Mouse (Mus musculus): ENCODE results near the gene Slc51a. TPM values are rescaled to one million over a fixed set of nuclear protein-coding genes. Genes with fewer than 3 reads are reported as not detected.

Gene Slc51a
- polyA plus RNA-seq, 1 experiment from 2014 or later = 1.3 TPM

GRCm38 (mm10) chr16:32511338-32511734 is 23.7 kb upstream of the Slc51a start:
- H3K4me1 ChIP-seq (replicated peaks; ENCODE audit: control insufficient read depth, insufficient read depth, low read length) = peaks cover 65% of the 10 kb centered on the region
- 80% methylated on average over 3 of the region's 3 CpGs for WGBS

GRCm38 (mm10) chr16:32510399-32511337 is 23.0 kb upstream of the Slc51a start:
- Histone ChIP-seq H3K36me3 (ENCODE audit: control insufficient read depth, insufficient read depth, low read length) (no peaks in the 10 kb centered on the region), H3K4me1 (replicated peaks; ENCODE audit: control insufficient read depth, insufficient read depth, low read length) (peaks cover 59% of the 10 kb centered on the region), H3K4me3 (ENCODE audit: low read depth, low read length) (no peak overlapping the region), H3K9me3 (ENCODE audit: control insufficient read depth, low read length) (no peaks in the 10 kb centered on the region), H3K27ac (ENCODE audit: low read depth, low read length) (peak overlapping the region; percentile 97), H3K4me2 (peak overlapping the region; percentile 47), H3K27me3 (replicated peaks; ENCODE audit: control insufficient read depth, insufficient read depth, low read length) (no peaks in the 10 kb centered on the region), H3K9ac (ENCODE audit: low read depth, low read length) (peak overlapping the region; percentile 56)
- 51% methylated on average over 18 of the region's 18 CpGs for WGBS
- DNase-seq (ENCODE audit: low spot score) = no peak
- ATAC-seq (replicated peaks; ENCODE audit: low FRiP score) = no peak

More at GRCm38 (mm10) chr16:32511338-32511734, 23.7 kb upstream of the Slc51a start:
- Histone ChIP-seq H3K9ac (ENCODE audit: low read depth, low read length) (peak overlapping the region; percentile 56; the same call in 1 of the 2 replicates), H3K9me3 (ENCODE audit: control insufficient read depth, low read length) (no peaks in the 10 kb centered on the region), H3K4me2 (peak overlapping the region; percentile 47), H3K27ac (ENCODE audit: low read depth, low read length) (peak overlapping the region; percentile 97), H3K27me3 (replicated peaks; ENCODE audit: control insufficient read depth, insufficient read depth, low read length) (no peaks in the 10 kb centered on the region), H3K36me3 (ENCODE audit: control insufficient read depth, insufficient read depth, low read length) (no peaks in the 10 kb centered on the region), H3K4me3 (ENCODE audit: low read depth, low read length) (no peak overlapping the region)
- DNase-seq (ENCODE audit: low spot score) (no peak), ATAC-seq (replicated peaks; ENCODE audit: low FRiP score) (no peak)

GRCm38 (mm10) chr16:32509066-32509942 is 21.6 kb upstream of the Slc51a start:
- peak overlapping the region; percentile 69 for H3K4me2 ChIP-seq
- no peaks in the 10 kb centered on the region for H3K9me3 ChIP-seq (ENCODE audit: control insufficient read depth, low read length)
- no peaks in the 10 kb centered on the region for H3K36me3 ChIP-seq (ENCODE audit: control insufficient read depth, insufficient read depth, low read length)
- H3K4me3 ChIP-seq (ENCODE audit: low read depth, low read length) = peak overlapping the region; percentile 32
- DNase-seq (ENCODE audit: low spot score) = peak; percentile 82
- peak overlapping the region; percentile 97 for H3K27ac ChIP-seq (ENCODE audit: low read depth, low read length)
- H3K27me3 ChIP-seq (replicated peaks; ENCODE audit: control insufficient read depth, insufficient read depth, low read length) = no peaks in the 10 kb centered on the region
- peak overlapping the region; percentile 65 for H3K9ac ChIP-seq (ENCODE audit: low read depth, low read length)
- WGBS = 19% methylated on average over 9 of the region's 9 CpGs
- peak; percentile 95 for ATAC-seq (replicated peaks; ENCODE audit: low FRiP score)
- H3K4me1 ChIP-seq (replicated peaks; ENCODE audit: control insufficient read depth, insufficient read depth, low read length) = peaks cover 59% of the 10 kb centered on the region

- Histone ChIP-seq H3K36me3 (ENCODE audit: control insufficient read depth, insufficient read depth, low read length) (no peaks in the 10 kb centered on the region), H3K27me3 (replicated peaks; ENCODE audit: control insufficient read depth, insufficient read depth, low read length) (no peaks in the 10 kb centered on the region), H3K9ac (ENCODE audit: low read depth, low read length) (peak overlapping the region; percentile 65), H3K4me2 (peak overlapping the region; percentile 69), H3K9me3 (ENCODE audit: control insufficient read depth, low read length) (no peaks in the 10 kb centered on the region), H3K27ac (ENCODE audit: low read depth, low read length) (peak overlapping the region; percentile 97), H3K4me1 (replicated peaks; ENCODE audit: control insufficient read depth, insufficient read depth, low read length) (peaks cover 59% of the 10 kb centered on the region), H3K4me3 (ENCODE audit: low read depth, low read length) (peak overlapping the region; percentile 32)
- ATAC-seq (replicated peaks; ENCODE audit: low FRiP score) = no peak
- DNase-seq (ENCODE audit: low spot score) = no peak
- WGBS = 22% methylated on average over 3 of the region's 3 CpGs
Observed at GRCm38 (mm10) chr16:32508506-32509065, 20.9 kb upstream of the Slc51a start.

- Histone ChIP-seq H3K4me2 (peak overlapping the region; percentile 69), H3K27ac (ENCODE audit: low read depth, low read length) (peak overlapping the region; percentile 97), H3K4me3 (ENCODE audit: low read depth, low read length) (peak overlapping the region; percentile 32), H3K9ac (ENCODE audit: low read depth, low read length) (peak overlapping the region; percentile 65), H3K36me3 (ENCODE audit: control insufficient read depth, insufficient read depth, low read length) (no peaks in the 10 kb centered on the region), H3K27me3 (replicated peaks; ENCODE audit: control insufficient read depth, insufficient read depth, low read length) (no peaks in the 10 kb centered on the region), H3K9me3 (ENCODE audit: control insufficient read depth, low read length) (no peaks in the 10 kb centered on the region), H3K4me1 (replicated peaks; ENCODE audit: control insufficient read depth, insufficient read depth, low read length) (peaks cover 59% of the 10 kb centered on the region)
- DNase-seq (ENCODE audit: low spot score) = no peak
- 65% methylated on average over 5 of the region's 5 CpGs for WGBS
- ATAC-seq (replicated peaks; ENCODE audit: low FRiP score) = no peak
Observed at GRCm38 (mm10) chr16:32508035-32508434, 20.4 kb upstream of the Slc51a start.

- H3K36me3 ChIP-seq (ENCODE audit: control insufficient read depth, insufficient read depth, low read length) = no peaks in the 10 kb centered on the region
- H3K4me2 ChIP-seq = peak overlapping the region; percentile 69
- peaks cover 52% of the 10 kb centered on the region for H3K4me1 ChIP-seq (replicated peaks; ENCODE audit: control insufficient read depth, insufficient read depth, low read length)
- peak overlapping the region; percentile 65; the same call in 1 of the 2 replicates for H3K9ac ChIP-seq (ENCODE audit: low read depth, low read length)
- no peaks in the 10 kb centered on the region for H3K9me3 ChIP-seq (ENCODE audit: control insufficient read depth, low read length)
- ATAC-seq (replicated peaks; ENCODE audit: low FRiP score) (peak; percentile 17; the same call in 1 of the 2 replicates), DNase-seq (ENCODE audit: low spot score) (peak; percentile 77)
- H3K4me3 ChIP-seq (ENCODE audit: low read depth, low read length) = no peak overlapping the region
- H3K27ac ChIP-seq (ENCODE audit: low read depth, low read length) = peak overlapping the region; percentile 97; the same call in 1 of the 2 replicates
- no peaks in the 10 kb centered on the region for H3K27me3 ChIP-seq (replicated peaks; ENCODE audit: control insufficient read depth, insufficient read depth, low read length)
- 13% methylated on average over 9 of the region's 9 CpGs for WGBS
Observed at GRCm38 (mm10) chr16:32507407-32507806, 19.7 kb upstream of the Slc51a start.

- Histone ChIP-seq H3K36me3 (ENCODE audit: control insufficient read depth, insufficient read depth, low read length) (no peaks in the 10 kb centered on the region), H3K9me3 (ENCODE audit: control insufficient read depth, low read length) (no peaks in the 10 kb centered on the region), H3K9ac (ENCODE audit: low read depth, low read length) (no peak overlapping the region), H3K27me3 (replicated peaks; ENCODE audit: control insufficient read depth, insufficient read depth, low read length) (no peaks in the 10 kb centered on the region), H3K4me1 (replicated peaks; ENCODE audit: control insufficient read depth, insufficient read depth, low read length) (peaks cover 47% of the 10 kb centered on the region), H3K27ac (ENCODE audit: low read depth, low read length) (no peak overlapping the region), H3K4me3 (ENCODE audit: low read depth, low read length) (no peak overlapping the region), H3K4me2 (no peak overlapping the region)
- DNase-seq (ENCODE audit: low spot score) (no peak), ATAC-seq (replicated peaks; ENCODE audit: low FRiP score) (no peak)
- 73% methylated on average over 7 of the region's 7 CpGs for WGBS
Observed at GRCm38 (mm10) chr16:32506868-32507267, 19.2 kb upstream of the Slc51a start.

GRCm38 (mm10) chr16:32506298-32506697 is 18.6 kb upstream of the Slc51a start:
- Histone ChIP-seq H3K27ac (ENCODE audit: low read depth, low read length) (no peak overlapping the region), H3K4me1 (replicated peaks; ENCODE audit: control insufficient read depth, insufficient read depth, low read length) (peaks cover 41% of the 10 kb centered on the region), H3K4me3 (ENCODE audit: low read depth, low read length) (no peak overlapping the region), H3K4me2 (no peak overlapping the region), H3K27me3 (replicated peaks; ENCODE audit: control insufficient read depth, insufficient read depth, low read length) (peaks cover 4% of the 10 kb centered on the region; the same call in 1 of the 2 replicates), H3K36me3 (ENCODE audit: control insufficient read depth, insufficient read depth, low read length) (no peaks in the 10 kb centered on the region), H3K9me3 (ENCODE audit: control insufficient read depth, low read length) (no peaks in the 10 kb centered on the region), H3K9ac (ENCODE audit: low read depth, low read length) (no peak overlapping the region)
- no peak for DNase-seq (ENCODE audit: low spot score)
- ATAC-seq (replicated peaks; ENCODE audit: low FRiP score) = no peak
- 84% methylated on average over 8 of the region's 8 CpGs for WGBS

All from liver, embryonic 11.5 days (tissue).